Mouse (Mus musculus) adrenal gland, adult 10 weeks (tissue): ENCODE results near the gene Gm21671. TPM values are rescaled to one million over a fixed set of nuclear protein-coding genes. Genes with fewer than 3 reads are reported as not detected.

Source experiments
- polyA plus RNA-seq: library from polyadenylated mRNA; stranded (reverse); fragments of 350-450 nt; fragmentation: Illumina TruSeq; extraction: RNeasy Lipid Tissue Mini Kit (QIAGEN cat#74804); gene quantifications from one replicate; pipeline ENCODE4 v1.2.3, GENCODE M21; 2014; ENCODE audit warnings: low read depth, low replicate concordance

Gene Gm21671
- polyA plus RNA-seq = not detected

GRCm38 (mm10) chr5:25954317-25954716 lies at the start of gene Gm21671:
Gene Gm21671, minus strand, starts transcription at chr5:25954417.

DNA sequence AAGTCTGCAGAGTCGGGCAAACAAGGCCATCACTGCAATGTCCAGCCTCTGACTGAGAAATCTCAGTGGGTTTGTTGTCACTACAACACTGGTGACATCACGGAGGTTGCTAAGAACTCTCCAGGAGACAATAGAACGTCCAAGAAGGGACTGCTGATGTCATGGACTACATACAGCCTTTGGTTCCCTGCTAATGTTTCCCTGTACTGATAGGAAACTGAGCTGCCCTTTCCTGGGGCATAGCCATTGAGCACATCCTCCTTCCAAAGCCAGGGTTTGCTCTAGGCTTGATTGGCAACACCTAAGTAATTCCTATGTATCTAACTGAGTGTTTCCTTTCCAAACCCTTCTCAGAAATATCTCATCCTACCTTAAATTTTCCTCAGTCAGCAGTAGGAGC lies 34.3 kb upstream of the Gm21671 start, which contains the start of gene Gm21698:
Gm21698 (minus strand) TSS at position 101 of the 400 bp plus-strand sequence.

GRCm38 (mm10) chr5:25972563-25972962 lies 18.3 kb upstream of the Gm21671 start, which contains the start of gene Gm21680:
Gene Gm21680, minus strand, starts transcription at chr5:25972663.

GRCm38 (mm10) chr5:25942281-25942680 lies 11.9 kb downstream of the Gm21671 start, which contains the start of gene Gm21663:
Gene Gm21663, minus strand, starts transcription at chr5:25942381.

Other genes starting within 250 kb of the Gm21671 start
- 7.5 TPM for gene Xrcc2, start 248.6 kb downstream of the Gm21671 start, polyA plus RNA-seq
- gene Actr3b, start 194.4 kb downstream of the Gm21671 start, polyA plus RNA-seq = 11.3 TPM
- gene Gm21663, start 12.0 kb downstream of the Gm21671 start, polyA plus RNA-seq = not detected
- gene Gm21680, start 18.2 kb upstream of the Gm21671 start, polyA plus RNA-seq = not detected
- gene Gm21698, start 34.2 kb upstream of the Gm21671 start, polyA plus RNA-seq = not detected
- gene Gm1979, start 50.4 kb upstream of the Gm21671 start, polyA plus RNA-seq = not detected
- not detected for gene Gm5862, start 68.5 kb upstream of the Gm21671 start, polyA plus RNA-seq
- gene Speer4a, start 85.1 kb upstream of the Gm21671 start, polyA plus RNA-seq = 0.17 TPM
- gene Gm7347, start 104.2 kb upstream of the Gm21671 start, polyA plus RNA-seq = not detected
- not detected for gene Gm10471, start 134.9 kb upstream of the Gm21671 start, polyA plus RNA-seq
- gene 5031410I06Rik, start 150.9 kb upstream of the Gm21671 start, polyA plus RNA-seq = not detected
- gene Gm10220, start 167.0 kb upstream of the Gm21671 start, polyA plus RNA-seq = not detected